Mouse (Mus musculus): ENCODE data around the gene Vmn1r19.
"Not testable (repeated sequence)": the region's sequence is repeated elsewhere in the genome, so short reads cannot be mapped to it uniquely, and the experiment has no call there.

Gene Vmn1r19

DNA sequence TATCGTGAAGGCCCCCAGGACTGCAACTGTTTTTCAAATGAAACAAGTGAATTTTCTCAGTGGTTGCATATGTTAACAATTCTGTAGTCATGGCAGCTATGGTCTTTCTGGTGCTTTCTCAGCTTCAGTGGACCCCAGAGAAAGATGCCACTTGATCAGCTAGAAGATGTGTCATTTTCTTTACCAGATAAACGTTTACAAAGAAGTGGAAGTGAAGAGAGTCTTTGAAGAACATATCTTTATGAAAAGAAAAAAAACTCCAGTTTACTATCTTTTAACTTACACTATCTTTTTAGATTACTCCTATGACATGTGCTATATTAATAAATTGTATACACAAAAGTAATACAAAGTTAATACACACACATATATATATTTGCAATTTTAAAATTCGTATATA is at the start of gene Vmn1r19:
TSS of gene Vmn1r19 (plus strand) at position 301 of the 400 bp plus-strand sequence.
- not testable (repeated sequence) for DNase-seq (ENCODE audit: extremely low read depth, low read depth, low spot score)

DNA sequence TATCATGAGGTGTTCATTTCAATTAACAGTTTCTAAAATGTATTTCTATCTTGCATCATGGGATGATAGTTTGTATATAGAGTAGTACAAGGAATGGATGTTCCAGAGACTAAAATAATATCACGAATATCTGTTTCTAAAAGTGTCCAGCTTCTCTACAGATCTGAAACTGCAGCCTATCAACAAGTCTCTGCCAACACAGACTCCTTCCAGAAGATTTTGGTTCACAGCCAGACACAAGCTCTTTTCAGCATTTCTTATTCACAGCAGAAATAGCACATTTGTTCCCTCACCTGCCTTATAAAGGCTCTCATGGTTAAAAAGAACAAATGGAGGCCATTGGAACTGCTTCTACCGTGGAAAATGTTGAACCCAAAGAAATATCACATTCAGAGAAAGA is 46.7 kb upstream of the Vmn1r19 start:
- no peak for DNase-seq (ENCODE audit: extremely low read depth, low read depth, low spot score)

DNA sequence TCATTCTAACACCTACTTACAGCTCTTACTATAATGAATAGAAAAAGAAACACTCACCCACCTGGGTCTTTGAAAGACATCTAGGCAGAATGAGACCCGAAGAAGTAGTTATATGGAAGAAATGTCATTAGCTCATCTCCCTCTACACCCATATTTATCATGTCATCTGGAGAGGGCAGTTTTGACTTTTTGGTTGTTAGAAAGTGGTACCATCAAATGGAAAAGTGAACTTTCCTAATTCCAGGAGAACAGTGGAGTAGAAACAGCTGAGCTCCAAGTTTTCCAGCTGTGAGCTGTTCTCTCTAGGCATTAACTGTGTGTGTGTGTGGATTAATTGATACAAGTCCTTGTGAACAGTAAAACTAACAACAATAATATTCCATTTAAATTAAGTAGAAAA is 40.0 kb upstream of the Vmn1r19 start, which contains the start of gene Vmn1r17:
TSS of gene Vmn1r17 (minus strand) at position 101 of the 400 bp plus-strand sequence.
- no peak for DNase-seq (ENCODE audit: extremely low read depth, low read depth, low spot score)

DNA sequence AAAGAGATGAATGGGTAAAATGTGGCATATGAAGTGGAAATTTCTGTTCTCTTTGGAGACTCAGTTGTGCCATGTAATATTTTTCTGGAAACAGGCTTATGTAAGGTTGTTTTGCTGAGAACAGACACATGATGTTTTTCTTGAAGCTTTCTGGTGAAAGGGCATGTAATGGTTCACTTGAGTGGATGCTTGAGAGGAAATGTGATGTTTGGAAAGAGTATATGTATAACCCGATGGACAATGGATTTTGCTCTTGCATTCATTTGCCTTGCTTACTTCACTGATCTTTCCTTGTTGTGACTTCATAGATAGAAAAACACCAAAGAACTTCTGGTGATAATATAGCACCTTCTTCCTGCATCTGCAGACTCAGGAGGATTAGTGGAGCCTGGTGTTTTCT is 37.7 kb upstream of the Vmn1r19 start:
- not testable (repeated sequence) for DNase-seq (ENCODE audit: extremely low read depth, low read depth, low spot score)

DNA sequence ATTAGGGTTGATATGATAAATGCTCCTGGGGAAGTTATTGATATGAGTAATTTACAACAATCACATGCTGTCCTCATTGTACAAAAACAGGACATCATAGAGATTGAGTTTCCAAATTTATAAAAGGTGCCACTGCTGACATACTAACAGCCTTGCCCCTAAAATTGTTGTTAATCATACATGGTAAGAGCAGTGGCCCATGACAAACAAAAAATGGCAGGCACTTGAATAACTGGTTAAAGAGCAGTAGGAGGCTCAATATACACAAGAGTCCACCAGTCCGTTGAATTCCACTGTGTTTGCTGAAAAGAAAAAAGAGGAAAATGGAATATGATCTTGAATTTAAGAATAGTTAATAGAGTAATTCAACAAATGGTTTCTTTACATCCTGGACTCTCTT is 36.1 kb upstream of the Vmn1r19 start:
- DNase-seq (ENCODE audit: extremely low read depth, low read depth, low spot score), result no peak

DNA sequence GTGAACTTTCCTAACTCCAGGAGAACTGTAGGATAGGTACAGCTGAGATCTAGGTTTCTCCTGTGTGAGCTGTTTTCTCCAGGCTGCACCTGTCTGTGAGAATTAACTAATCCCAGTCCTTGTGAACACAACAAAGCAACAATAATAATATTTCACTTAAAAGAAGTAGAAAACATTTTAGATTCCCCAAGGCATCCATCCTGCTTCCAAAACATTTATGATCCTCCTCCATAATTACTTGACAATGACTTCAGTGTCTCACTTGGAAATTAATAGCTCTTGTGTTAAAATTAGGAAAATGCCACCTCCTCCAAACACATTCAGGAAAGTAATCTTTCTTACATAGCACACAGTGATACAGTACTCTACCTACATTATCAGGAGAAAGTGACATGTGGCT is 7.9 kb upstream of the Vmn1r19 start, which contains the start of gene Vmn1r18:
TSS of gene Vmn1r18 (minus strand) at position 101 of the 400 bp plus-strand sequence.
- DNase-seq (ENCODE audit: extremely low read depth, low read depth, low spot score), result no peak

DNA sequence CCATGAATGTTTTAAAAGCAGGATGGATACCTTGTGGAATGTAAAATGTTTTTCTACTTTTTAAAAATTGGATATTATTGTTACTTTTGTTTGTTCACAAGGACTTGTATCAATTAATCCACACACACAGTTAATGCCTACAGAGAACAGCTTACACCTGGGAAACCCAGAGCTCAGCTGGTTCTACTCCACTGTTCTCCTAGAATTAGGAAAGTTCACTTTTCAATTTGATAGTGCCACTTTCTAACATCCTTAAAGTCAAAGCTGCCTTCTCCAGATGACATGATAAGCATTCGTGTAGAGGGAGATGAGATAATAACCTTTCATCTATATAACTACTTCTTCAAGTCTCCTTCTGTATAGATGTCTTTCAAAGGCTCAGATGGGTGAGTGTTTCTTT is 25.1 kb downstream of the Vmn1r19 start, which contains the start of gene Vmn1r20:
TSS of gene Vmn1r20 (plus strand) at position 301 of the 400 bp plus-strand sequence.
- DNase-seq (ENCODE audit: extremely low read depth, low read depth, low spot score), result no peak

DNA sequence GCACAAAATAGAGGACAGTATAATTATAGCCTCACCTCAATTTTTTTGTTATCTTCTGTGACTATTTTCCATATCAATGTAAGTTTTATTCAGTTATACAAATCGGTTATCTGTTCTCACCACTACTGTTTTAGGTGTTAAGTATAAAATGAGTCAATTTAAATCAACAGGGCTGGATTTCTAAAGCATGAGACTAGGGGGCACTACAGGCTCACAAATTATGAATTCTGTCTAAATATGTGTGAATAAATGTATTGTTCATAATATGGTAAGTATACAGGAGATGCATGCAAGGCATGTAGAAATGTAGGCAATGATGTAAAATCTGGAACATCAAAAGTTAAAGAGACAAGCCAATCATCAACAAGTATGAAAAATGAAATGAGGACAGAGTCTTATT is 27.6 kb downstream of the Vmn1r19 start:
- no peak for DNase-seq (ENCODE audit: extremely low read depth, low read depth, low spot score)

Measured in fat pad, adult 2 months (tissue).